Mouse (Mus musculus) retina, postnatal 1 day (tissue): Measurements from ENCODE around the gene Ccdc24.

Experiments used
- DNase-seq: peaks from one replicate; pipeline ENCODE4 v3.0.0-alpha.2; 2012

Gene Ccdc24

DNA sequence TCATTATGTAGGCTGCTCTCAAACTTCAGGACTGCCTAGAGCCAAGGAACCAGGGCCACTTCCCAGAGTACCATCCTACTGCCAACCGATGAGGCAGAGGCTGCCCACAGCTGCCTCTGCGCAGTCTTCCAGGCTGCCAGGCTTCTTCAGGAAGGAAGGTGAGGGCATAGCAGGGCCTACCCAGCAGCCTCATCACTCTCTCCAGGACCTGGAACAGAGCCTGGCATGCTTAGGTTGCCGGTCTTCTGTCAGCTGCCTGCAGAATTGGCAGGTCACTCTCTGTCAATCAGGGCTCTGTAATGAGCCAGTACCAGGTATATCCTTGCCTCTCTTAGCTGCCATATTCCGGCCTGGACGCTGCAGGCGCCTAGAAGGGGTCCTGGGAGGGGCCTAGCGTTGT is 22.2 kb downstream of the Ccdc24 start:
- no peak for DNase-seq

DNA sequence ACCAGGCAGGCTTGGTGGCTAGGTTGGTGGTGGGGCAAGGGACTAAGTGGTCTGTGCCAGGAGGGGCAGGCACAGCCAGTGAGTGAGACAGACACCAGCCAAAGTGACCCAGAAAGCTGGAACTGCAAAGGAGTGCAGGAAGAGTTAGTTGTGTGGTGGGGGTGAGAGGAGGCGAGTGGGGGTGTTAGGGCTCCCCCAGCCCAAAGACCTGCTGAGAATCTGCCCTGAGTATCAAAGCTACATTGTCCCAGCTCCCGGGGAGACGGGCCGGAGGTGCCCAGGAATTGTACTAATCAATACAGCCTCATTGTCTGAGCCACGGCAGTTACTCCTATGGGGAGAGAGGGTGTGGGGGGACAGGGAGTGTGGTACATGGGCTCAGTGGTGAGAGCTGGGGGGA is 22.9 kb downstream of the Ccdc24 start:
- no peak for DNase-seq

DNA sequence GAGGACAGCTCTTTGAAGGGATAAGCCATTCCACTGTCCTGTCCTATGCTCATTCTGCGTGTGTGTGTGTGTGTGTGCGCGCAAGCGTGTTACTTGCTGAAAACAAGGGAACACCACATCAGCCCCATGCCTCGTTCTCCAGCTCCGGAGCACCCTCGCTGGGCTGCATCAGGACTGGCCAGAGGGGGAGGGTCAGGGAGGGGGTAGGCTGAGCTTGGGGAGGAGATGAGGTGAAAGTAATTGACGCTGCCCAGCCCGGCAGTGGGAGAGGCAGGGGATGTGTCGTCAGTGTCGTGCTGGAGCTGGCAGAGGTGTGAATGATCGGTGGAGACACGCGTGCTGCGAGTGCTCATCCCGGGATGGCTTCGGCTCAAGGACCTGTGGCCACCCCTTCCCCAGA is 23.3 kb downstream of the Ccdc24 start:
- DNase-seq = peak; percentile 72

- DNase-seq = peak; percentile 95
These were observed 25.3 kb downstream of the Ccdc24 start for GRCm38 (mm10) chr4:117847011-117847410.

DNA sequence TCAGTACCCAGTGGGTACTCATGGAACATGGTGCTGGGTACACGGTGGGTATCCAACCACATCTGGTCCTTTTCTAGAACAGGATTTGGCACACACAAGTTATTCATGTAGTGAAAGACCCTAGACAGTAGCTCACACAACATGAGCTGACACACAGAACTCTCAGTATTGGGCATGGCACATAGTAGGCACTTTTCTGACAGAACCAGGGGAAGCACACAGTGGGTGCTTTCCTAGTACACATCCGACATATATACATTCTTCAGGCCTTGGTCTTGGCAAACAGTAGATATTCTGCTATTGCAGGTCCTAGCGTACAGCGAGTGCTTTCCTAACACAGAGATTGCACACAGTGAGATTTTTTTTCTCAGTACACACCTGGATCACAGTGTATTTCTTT is 26.1 kb downstream of the Ccdc24 start:
- DNase-seq = no peak

- DNase-seq = peak; percentile 79
These were observed 27.0 kb downstream of the Ccdc24 start for GRCm38 (mm10) chr4:117845316-117845715.

DNA sequence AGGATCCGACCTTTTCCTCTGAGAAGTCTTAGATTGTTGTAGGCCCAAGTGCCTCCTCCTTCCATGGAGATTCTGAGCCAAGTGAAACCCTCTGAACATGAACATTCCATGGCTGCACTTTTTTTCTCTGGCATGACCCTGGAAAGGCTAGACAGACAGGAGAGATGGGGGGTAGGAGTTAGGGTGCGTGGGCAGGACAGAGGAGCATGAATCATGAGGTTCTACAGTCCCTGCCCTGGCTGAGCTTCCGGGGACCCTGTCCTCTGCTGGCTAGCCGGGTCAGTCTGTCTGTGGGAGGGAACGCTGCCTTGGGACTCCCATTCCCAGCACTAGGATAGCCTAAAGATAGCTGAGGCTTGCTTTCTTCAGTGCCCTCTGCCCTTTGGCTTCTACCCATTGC is 27.9 kb downstream of the Ccdc24 start:
- no peak for DNase-seq

- DNase-seq = no peak
These were observed 29.3 kb downstream of the Ccdc24 start for GRCm38 (mm10) chr4:117843101-117843500.

DNA sequence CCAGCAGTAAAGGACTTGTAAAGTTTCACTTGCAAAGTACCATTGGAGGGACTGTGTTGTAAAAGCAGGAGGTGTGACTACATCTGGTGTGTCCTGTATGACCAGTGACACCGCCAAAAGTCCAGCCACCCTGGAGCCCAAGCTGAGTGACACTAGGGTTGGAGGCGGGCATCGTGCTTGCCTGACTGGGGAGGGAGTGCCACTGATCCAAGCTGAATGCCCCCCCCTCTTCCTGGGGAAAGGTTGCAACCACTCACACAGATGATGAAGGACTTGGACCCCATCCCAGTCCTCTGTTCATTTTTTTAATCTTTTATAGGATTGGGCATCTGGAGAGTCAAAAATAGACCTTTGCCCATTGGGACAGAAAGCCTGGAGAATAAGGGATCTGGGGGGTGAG is 30.8 kb downstream of the Ccdc24 start:
- DNase-seq = no peak

DNA sequence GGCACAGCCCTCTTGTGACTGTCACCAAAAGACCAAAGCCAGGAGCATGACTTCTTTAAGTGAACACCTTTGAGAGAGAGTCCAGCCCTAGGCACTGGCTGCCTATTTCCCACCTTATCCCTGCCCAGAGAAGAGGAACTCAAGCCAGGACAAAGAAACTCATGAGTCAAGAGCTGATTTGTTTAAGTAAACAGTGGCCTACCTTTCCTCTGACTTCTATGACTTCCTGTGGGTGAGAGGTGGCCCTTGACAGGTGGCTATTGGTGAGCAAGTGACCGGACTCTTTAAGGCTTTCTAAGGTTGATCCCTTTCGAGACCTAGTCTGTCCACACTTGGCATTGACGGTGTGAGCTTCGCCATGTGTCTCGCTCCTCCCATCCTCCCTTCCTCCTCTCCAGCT is 31.5 kb downstream of the Ccdc24 start:
- no peak for DNase-seq

DNA sequence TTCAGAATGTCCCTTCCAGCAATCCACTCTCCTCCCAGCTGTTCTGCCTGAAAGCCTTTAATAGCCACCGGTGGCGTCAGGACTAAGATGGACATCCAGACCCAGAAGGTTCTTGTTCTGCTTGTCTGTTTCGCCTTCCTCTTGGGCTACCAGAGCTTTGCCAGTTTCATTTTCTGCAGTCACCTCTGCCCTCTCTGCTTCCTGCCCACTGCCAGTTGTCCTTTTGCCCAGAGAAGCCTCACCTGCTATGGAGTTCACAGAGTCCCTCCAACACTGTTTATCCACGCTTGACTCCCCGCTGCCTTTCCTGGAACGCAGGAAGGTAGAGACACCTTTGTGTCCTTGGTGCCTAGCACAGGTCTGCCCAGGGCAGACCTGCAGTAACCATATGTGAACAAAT is 33.0 kb downstream of the Ccdc24 start:
- DNase-seq = no peak

- DNase-seq = no peak
These were observed 35.1 kb downstream of the Ccdc24 start for GRCm38 (mm10) chr4:117837271-117837670.

- DNase-seq = peak; percentile 91
These were observed 36.1 kb downstream of the Ccdc24 start for GRCm38 (mm10) chr4:117836204-117836767.

DNA sequence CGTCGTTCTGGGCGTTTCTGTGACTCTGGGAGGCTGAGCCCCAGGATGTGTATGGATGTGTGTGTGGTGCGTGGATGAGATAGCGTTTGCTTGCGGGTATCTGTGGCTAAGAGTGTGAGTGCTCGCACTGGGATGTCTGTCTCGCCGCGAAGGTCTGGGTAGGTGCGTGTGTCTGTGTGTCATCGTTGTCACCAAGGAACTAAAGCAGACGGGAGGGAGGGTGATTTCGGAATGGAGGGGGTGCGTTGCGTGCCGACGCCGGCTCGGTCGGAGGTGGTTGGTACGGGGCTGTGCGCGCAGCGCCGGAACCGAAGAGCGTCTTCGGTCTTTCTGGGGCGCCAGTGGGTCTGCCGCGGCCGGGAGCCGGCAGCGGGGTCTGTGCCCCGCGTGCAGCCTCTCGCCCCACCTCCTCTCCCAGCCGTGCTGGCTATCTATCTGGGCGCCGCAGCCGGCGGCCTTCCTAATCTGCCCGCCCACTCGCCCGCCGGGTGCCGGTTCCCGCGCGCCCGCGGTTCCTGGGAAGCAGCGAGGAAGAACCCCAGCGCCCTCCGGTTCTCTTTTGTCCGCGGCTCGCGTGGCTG is 36.7 kb downstream of the Ccdc24 start:
- peak; percentile 73 for DNase-seq

- DNase-seq = peak; percentile 82
These were observed 37.4 kb downstream of the Ccdc24 start for GRCm38 (mm10) chr4:117834845-117835530.

GRCm38 (mm10) chr4:117834457-117834844 is 37.9 kb downstream of the Ccdc24 start, which contains the start of gene Slc6a9:
Gene Slc6a9, plus strand, starts transcription at chr4:117834506.
- DNase-seq = no peak

- no peak for DNase-seq
These were observed 40.3 kb downstream of the Ccdc24 start for GRCm38 (mm10) chr4:117831920-117832691.

DNA sequence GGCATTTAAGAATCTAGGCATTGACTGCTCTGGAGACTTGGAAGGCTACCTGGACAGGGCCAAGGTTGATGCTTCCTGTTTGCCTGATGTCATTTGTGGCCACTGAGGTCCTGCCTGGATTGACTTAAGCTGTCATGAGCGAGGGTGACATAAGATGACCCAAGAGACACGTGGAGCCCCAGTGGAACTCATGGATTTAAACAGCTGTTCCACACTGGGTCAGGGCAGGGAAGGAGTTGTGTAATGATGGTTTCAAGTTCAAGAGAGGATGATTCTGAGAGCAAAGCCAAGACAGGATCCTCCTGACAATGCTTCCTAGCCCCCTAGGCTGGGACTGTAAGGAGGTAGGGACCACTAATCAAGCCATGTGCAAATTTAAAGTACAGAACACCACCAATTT is 40.9 kb downstream of the Ccdc24 start:
- no peak for DNase-seq

GRCm38 (mm10) chr4:117830801-117831200 is 41.6 kb downstream of the Ccdc24 start:
- no peak for DNase-seq

DNA sequence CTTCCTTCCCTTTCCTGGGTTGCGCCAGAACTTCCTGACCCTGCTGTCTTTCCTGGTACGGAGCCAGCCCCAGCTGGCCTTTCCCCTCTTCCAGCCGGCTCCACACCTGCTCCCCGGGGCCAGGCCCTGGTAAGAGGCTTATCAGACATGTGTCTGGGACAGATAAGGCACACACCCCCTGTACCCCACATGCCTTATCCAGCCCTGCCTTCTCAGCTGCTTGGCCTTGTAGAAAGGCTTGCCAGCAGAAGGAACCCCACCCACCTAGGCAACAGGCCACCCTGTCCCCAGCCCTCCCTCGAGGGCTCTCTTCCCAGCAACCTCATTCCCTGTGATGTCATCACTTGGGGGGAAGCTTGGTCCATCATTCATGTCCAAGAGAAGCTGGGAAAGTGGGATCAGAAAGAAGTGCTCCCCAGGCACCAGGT is 42.2 kb downstream of the Ccdc24 start:
- peak; percentile 73 for DNase-seq

- peak; percentile 82 for DNase-seq
These were observed 42.9 kb downstream of the Ccdc24 start for GRCm38 (mm10) chr4:117829260-117830123.

GRCm38 (mm10) chr4:117828572-117829145 is 43.7 kb downstream of the Ccdc24 start:
- DNase-seq = no peak
